Mouse (Mus musculus) small intestine, adult 2 months (tissue): ENCODE measurements at regions not wholly inside any gene's neighbourhood (a gene's known extent, or its start where the extent isn't known, plus 50 kb on each side); places are given as distances from the start of the nearest gene placed in this dataset.

ENCODE experiments used
- CTCF ChIP-seq: fragments of 200-500 bp; IDR thresholded peaks from 2 replicates; pipeline ENCODE4 v1.5.1; 2012; ENCODE audit warnings: low read depth, mild to moderate bottlenecking, control low read depth, inconsistent platforms, low read length, moderate library complexity, mixed read lengths; ENCODE audit not compliant: insufficient replicate concordance, insufficient read length; ENCODE audit errors: extremely low read depth
- POLR2A ChIP-seq: fragments of 200-500 bp; IDR thresholded peaks from 2 replicates; pipeline ENCODE4 v1.6.1; 2012; ENCODE audit warnings: low read depth, mild to moderate bottlenecking, control low read depth, inconsistent platforms, low read length, moderate library complexity

- TF ChIP-seq CTCF = no peak
- no peak for TF ChIP-seq POLR2A
Measured at GRCm38 (mm10) chr2:74127136-74127535, 216.0 kb upstream of the Atp5g3 start.
